Mouse (Mus musculus) cerebellum, adult 2 months (tissue): Measurements from ENCODE around the gene Enoph1.

ENCODE experiments used
- CTCF ChIP-seq: fragments of 200-500 bp; IDR thresholded peaks from 2 replicates; pipeline ENCODE4 v1.5.1; 2011; ENCODE audit warnings: low read depth, mild to moderate bottlenecking, control low read depth, low read length, moderate library complexity, borderline replicate concordance; ENCODE audit not compliant: insufficient read depth
- POLR2A ChIP-seq: fragments of 200-500 bp; IDR thresholded peaks from 2 replicates; pipeline ENCODE4 v1.6.1; 2011; ENCODE audit warnings: low read length, control low read depth, borderline replicate concordance; ENCODE audit not compliant: insufficient read depth

- TF ChIP-seq CTCF: no peak
- no peak for TF ChIP-seq POLR2A
Measured at GRCm38 (mm10) chr5:100097967-100098366, 58.2 kb downstream of the Enoph1 start.
